Comparison of ENCODE assay signal across 9 mouse cellular contexts in genomic region chr1:180405576-180406335, GRCm38 (mm10).
DNase-seq lines count a peak whose midpoint lies in the region; ATAC-seq and TF ChIP-seq lines count a peak whose summit lies in the region.
"Had no signal": no experiment of that assay in that cellular context is flagged by ENCODE, and none has a peak within 500 bp of the region (broad histone marks: within the 10 kb centered on the region; RNA-seq: fewer than 3 reads in every experiment).

No protein-coding gene starts in this region.

- ATAC-seq in heart, embryonic 14.5 days (ENCODE audit: insufficient number of reproducible peaks, insufficient read depth, low FRiP score, low read depth), result peak; percentile 6; the same call in 1 of the 2 replicates

- H3K4me1 ChIP-seq in heart, embryonic 14.5 days (ENCODE audit: control insufficient read depth in 2 of 2, insufficient read depth in 2 of 2, low read length in 2 of 2), result peaks cover 69 to 93% of the 10 kb centered on the region in 2 experiments

- H3K27ac ChIP-seq in left cerebral cortex, adult 2 months, result peak overlapping the region; percentile 75
- H3K27ac ChIP-seq in heart, embryonic 14.5 days (replicated peaks in 1 of 2; ENCODE audit: control insufficient read depth in 1 of 2, insufficient read depth in 1 of 2, low read depth in 2 of 2, low read length in 2 of 2), result peak overlapping the region; percentile 40 to 93

- no peak overlapping the region for H3K9ac ChIP-seq in heart, embryonic 14.5 days (ENCODE audit: low read length)
- H3K9ac ChIP-seq: neural tube, embryonic 13.5 days had no signal

- no peak overlapping the region for H3K4me3 ChIP-seq in left cerebral cortex, adult 2 months
- H3K4me3 ChIP-seq in heart, embryonic 14.5 days (ENCODE audit: control insufficient read depth in 1 of 2, insufficient read depth in 1 of 2, low read depth in 1 of 2, low read length in 2 of 2), result no peak overlapping the region
- H3K4me3 ChIP-seq: neural tube, embryonic 13.5 days had no signal

- intact Hi-C loops in left cerebral cortex, adult 2 months (cut with DNase I), result loop anchor here (5.0 kb wide), 1 partner anchor 238 kb away; no protein-coding TSS in a partner anchor

- no peaks in the 10 kb centered on the region for H3K36me3 ChIP-seq in heart, embryonic 14.5 days (ENCODE audit: control insufficient read depth, insufficient read depth, low read length)
- H3K36me3 ChIP-seq: neural tube, embryonic 13.5 days had no signal

- no peaks in the 10 kb centered on the region for H3K9me3 ChIP-seq in heart, embryonic 14.5 days (ENCODE audit: control insufficient read depth, low read length)
- H3K9me3 ChIP-seq: neural tube, embryonic 13.5 days had no signal

- no peak for DNase-seq in left cerebral cortex, adult 2 months (ENCODE audit: extremely low spot score in 1 of 2, low spot score in 2 of 2)
- no peak for DNase-seq in left cerebral cortex, adult 18-20 months (ENCODE audit: low spot score in 2 of 2)
- peak; percentile 81 for DNase-seq in kidney, postnatal 14 days
- DNase-seq in lung, postnatal 4 days, result peak; percentile 63 to 78
- DNase-seq in frontal cortex, adult 2 months (ENCODE audit: extremely low spot score in 1 of 2, low spot score in 1 of 2), result no peak
- no peak for DNase-seq in embryo, embryonic 9.5 days (ENCODE audit: extremely low spot score)
- DNase-seq in thymus, postnatal 0 days (ENCODE audit: low spot score), result no peak

- H3K4me2 ChIP-seq in heart, embryonic 14.5 days (ENCODE audit: low read length), result no peak overlapping the region
- H3K4me2 ChIP-seq: neural tube, embryonic 13.5 days had no signal

- TF ChIP-seq CTCF in left cerebral cortex, adult 2 months (IDR thresholded peaks at IDR 0.05), result no peak

- H3K27me3 ChIP-seq in heart, embryonic 14.5 days (ENCODE audit: control insufficient read depth, insufficient read depth, low read length), result no peaks in the 10 kb centered on the region
- H3K27me3 ChIP-seq: neural tube, embryonic 13.5 days had no signal

- WGBS in heart, embryonic 14.5 days, result 73% methylated on average over 9 of the region's 9 CpGs

Comparison
In these comparisons a context has a peak if more than half of its experiments do, and no peak if none do; other contexts are left out.
1. DNase-seq: peak in kidney, postnatal 14 days (single experiment) and lung, postnatal 4 days (2 of 2); none in left cerebral cortex, adult 2 months (0 of 2), left cerebral cortex, adult 18-20 months (0 of 2), frontal cortex, adult 2 months (0 of 2), embryo, embryonic 9.5 days (single experiment) and thymus, postnatal 0 days (single experiment).